8 mouse cellular contexts compared by ENCODE assay signal in the genomic region with DNA sequence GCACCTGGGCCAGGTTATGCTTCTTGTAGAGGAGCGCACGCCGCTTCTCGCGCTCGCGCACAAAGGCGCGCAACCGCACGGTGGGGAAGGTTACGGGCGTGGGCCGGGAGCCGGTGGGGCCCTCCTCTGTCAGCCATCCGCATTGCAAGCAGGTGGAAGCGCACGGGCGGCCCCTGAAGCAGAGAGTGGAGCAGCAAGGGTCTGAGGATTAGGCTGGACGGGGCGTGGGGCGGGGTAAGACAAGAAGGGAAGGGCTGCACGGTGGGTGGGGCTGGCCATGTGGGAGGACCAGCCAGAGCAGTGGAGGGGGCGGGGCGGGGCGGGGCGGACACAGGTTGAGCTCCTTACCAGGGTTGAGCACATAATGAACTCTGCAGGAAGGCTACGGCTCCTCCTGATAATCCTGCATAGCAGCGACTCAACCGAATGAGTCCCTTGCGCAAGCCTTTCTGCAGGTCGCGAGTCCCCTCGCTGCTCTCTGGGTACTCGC. TPM values are rescaled to one million over a fixed set of nuclear protein-coding genes. Genes with fewer than 3 reads are reported as not detected.
DNase-seq lines count a peak whose midpoint lies in the region; ATAC-seq lines count a peak whose summit lies in the region.

No protein-coding gene starts in this region.

- 4% methylated on average over 35 of the region's 35 CpGs for WGBS in heart, embryonic 13.5 days
- WGBS in forebrain, embryonic 13.5 days, result under 1% methylated on average over 34 of the region's 35 CpGs
- WGBS in lung, embryonic 16.5 days, result 3% methylated on average over 32 of the region's 35 CpGs

- H3K27ac ChIP-seq in heart, embryonic 13.5 days (replicated peaks), result peak overlapping the region; percentile 53
- H3K27ac ChIP-seq in forebrain, embryonic 13.5 days, result no peak overlapping the region
- no peak overlapping the region for H3K27ac ChIP-seq in lung, embryonic 16.5 days (ENCODE audit: low read length)

- no peak for DNase-seq in heart, postnatal 25 days (ENCODE audit: low spot score)
- peak; percentile 49 for DNase-seq in c-Kit-positive CD71-positive TER-119-positive erythroid progenitor cells, embryonic 14.5 days (ENCODE audit: low spot score)
- DNase-seq in kidney, adult 8-10 months, result peak; percentile 50 to 61
- peak; percentile 30 for DNase-seq in retina, embryonic 14.5 days (ENCODE audit: low spot score)
- no peak for DNase-seq in gastrocnemius, postnatal 4 days (ENCODE audit: low spot score in 2 of 2)

- H3K4me2 ChIP-seq in heart, embryonic 13.5 days, result peak overlapping the region; percentile 69
- H3K4me2 ChIP-seq in forebrain, embryonic 13.5 days, result peak overlapping the region; percentile 65
- peak overlapping the region; percentile 60 for H3K4me2 ChIP-seq in lung, embryonic 16.5 days (ENCODE audit: low read depth, low read length)

- peak overlapping the region; percentile 43 for H3K4me3 ChIP-seq in heart, embryonic 13.5 days
- peak overlapping the region; percentile 42 for H3K4me3 ChIP-seq in forebrain, embryonic 13.5 days
- H3K4me3 ChIP-seq in lung, embryonic 16.5 days (ENCODE audit: low read length), result peak overlapping the region; percentile 33

- peak overlapping the region; percentile 77 for H3K9ac ChIP-seq in heart, embryonic 13.5 days
- H3K9ac ChIP-seq in forebrain, embryonic 13.5 days, result peak overlapping the region; percentile 64
- H3K9ac ChIP-seq in lung, embryonic 16.5 days (ENCODE audit: low read length), result peak overlapping the region; percentile 55

- peaks cover 43% of the 10 kb centered on the region for H3K36me3 ChIP-seq in heart, embryonic 13.5 days
- peaks cover 21% of the 10 kb centered on the region for H3K36me3 ChIP-seq in forebrain, embryonic 13.5 days (ENCODE audit: poor library complexity, severe bottlenecking)
- peaks cover 11% of the 10 kb centered on the region for H3K36me3 ChIP-seq in lung, embryonic 16.5 days (ENCODE audit: control insufficient read depth, insufficient read depth, low read length)

- intact Hi-C loops in heart, postnatal 25 days (cut with DNase I), result no loop called here

- H3K4me1 ChIP-seq in heart, embryonic 13.5 days, result peaks cover 100% of the 10 kb centered on the region
- no peaks in the 10 kb centered on the region; the same call in 1 of the 2 replicates for H3K4me1 ChIP-seq in forebrain, embryonic 13.5 days
- no peaks in the 10 kb centered on the region for H3K4me1 ChIP-seq in lung, embryonic 16.5 days (replicated peaks; ENCODE audit: control insufficient read depth, insufficient read depth, low read length)

- ATAC-seq in heart, embryonic 13.5 days (ENCODE audit: extremely low read depth, insufficient number of reproducible peaks, low FRiP score, low TSS enrichment), result no peak
- ATAC-seq in forebrain, embryonic 13.5 days, result peak; percentile 69
- peak; percentile 83 for ATAC-seq in lung, embryonic 16.5 days (ENCODE audit: low read depth)

- H3K9me3 ChIP-seq in heart, embryonic 13.5 days, result no peaks in the 10 kb centered on the region
- no peaks in the 10 kb centered on the region for H3K9me3 ChIP-seq in forebrain, embryonic 13.5 days (replicated peaks)
- H3K9me3 ChIP-seq in lung, embryonic 16.5 days (ENCODE audit: control insufficient read depth, low read length), result no peaks in the 10 kb centered on the region

- H3K27me3 ChIP-seq in heart, embryonic 13.5 days (replicated peaks), result peaks cover 28% of the 10 kb centered on the region
- H3K27me3 ChIP-seq in forebrain, embryonic 13.5 days, result peaks cover 27% of the 10 kb centered on the region
- peaks cover 12% of the 10 kb centered on the region for H3K27me3 ChIP-seq in lung, embryonic 16.5 days (ENCODE audit: control insufficient read depth, insufficient read depth, low read depth, low read length)

RNA-seq across cellular contexts. Expression of a gene that starts 16.5 kb away (rescaled TPM):
- polyA plus RNA-seq in heart, embryonic 13.5 days (2015; fragmentation: Nextera tagmentation; extraction: Ambion mirVana), result 25.6 and 28.2 TPM in 2 replicates
- 10 to 100 TPM; 14.8 to 15.5 TPM for total RNA-seq in heart, postnatal 25 days (2021)
- polyA plus RNA-seq in forebrain, embryonic 13.5 days (2015; fragmentation: Nextera tagmentation; extraction: Ambion mirVana), result 19.4 and 22.9 TPM in 2 replicates
- 21.9 and 23.2 TPM in 2 replicates for polyA plus RNA-seq in lung, embryonic 16.5 days (2015; fragmentation: Nextera tagmentation; extraction: Ambion mirVana)
- total RNA-seq in gastrocnemius, postnatal 4 days (2021), result 10 to 100 TPM; 16.7 to 19.6 TPM

RNA-seq across cellular contexts. Expression of a gene that starts 39.9 kb away (rescaled TPM):
- 26.4 and 28.5 TPM in 2 replicates for polyA plus RNA-seq in heart, embryonic 13.5 days (2015; fragmentation: Nextera tagmentation; extraction: Ambion mirVana)
- total RNA-seq in heart, postnatal 25 days (2021), result 10 to 100 TPM; 17.1 to 21.3 TPM
- polyA plus RNA-seq in forebrain, embryonic 13.5 days (2015; fragmentation: Nextera tagmentation; extraction: Ambion mirVana), result 126 and 132 TPM in 2 replicates
- polyA plus RNA-seq in lung, embryonic 16.5 days (2015; fragmentation: Nextera tagmentation; extraction: Ambion mirVana), result 21.8 and 23.3 TPM in 2 replicates
- 10 to 100 TPM; 37.1 to 42.7 TPM for total RNA-seq in gastrocnemius, postnatal 4 days (2021)

RNA-seq across cellular contexts. Expression of a gene that starts 39.9 kb away (rescaled TPM):
- 0.43 and 0.76 TPM in 2 replicates for polyA plus RNA-seq in heart, embryonic 13.5 days (2015; fragmentation: Nextera tagmentation; extraction: Ambion mirVana)
- total RNA-seq in heart, postnatal 25 days (2021), result under 1 TPM; 0.10 to 0.17 TPM
- 0.96 and 1.3 TPM in 2 replicates for polyA plus RNA-seq in forebrain, embryonic 13.5 days (2015; fragmentation: Nextera tagmentation; extraction: Ambion mirVana)
- 0.41 and 0.65 TPM in 2 replicates for polyA plus RNA-seq in lung, embryonic 16.5 days (2015; fragmentation: Nextera tagmentation; extraction: Ambion mirVana)
- total RNA-seq in gastrocnemius, postnatal 4 days (2021), result under 1 TPM; 0.23 to 0.29 TPM

RNA-seq across cellular contexts. Expression of a gene that starts 45.7 kb away (rescaled TPM):
- polyA plus RNA-seq in heart, embryonic 13.5 days (2015; fragmentation: Nextera tagmentation; extraction: Ambion mirVana), result 14.4 and 14.9 TPM in 2 replicates
- 1 to 10 TPM; 1.8 to 2.3 TPM for total RNA-seq in heart, postnatal 25 days (2021)
- polyA plus RNA-seq in forebrain, embryonic 13.5 days (2015; fragmentation: Nextera tagmentation; extraction: Ambion mirVana), result 315 and 321 TPM in 2 replicates
- 24.0 and 28.3 TPM in 2 replicates for polyA plus RNA-seq in lung, embryonic 16.5 days (2015; fragmentation: Nextera tagmentation; extraction: Ambion mirVana)
- total RNA-seq in gastrocnemius, postnatal 4 days (2021), result 10 to 100 TPM in 1 of 2 experiments, 1 to 10 TPM in 1; 9.8 to 17.0 TPM

RNA-seq across cellular contexts. Expression of a gene that starts 55.7 kb away (rescaled TPM):
- polyA plus RNA-seq in heart, embryonic 13.5 days (2015; fragmentation: Nextera tagmentation; extraction: Ambion mirVana), result 151 and 166 TPM in 2 replicates
- total RNA-seq in heart, postnatal 25 days (2021), result 100 to 1,000 TPM; 163 to 167 TPM
- 368 and 373 TPM in 2 replicates for polyA plus RNA-seq in forebrain, embryonic 13.5 days (2015; fragmentation: Nextera tagmentation; extraction: Ambion mirVana)
- polyA plus RNA-seq in lung, embryonic 16.5 days (2015; fragmentation: Nextera tagmentation; extraction: Ambion mirVana), result 150 and 161 TPM in 2 replicates
- total RNA-seq in gastrocnemius, postnatal 4 days (2021), result 100 to 1,000 TPM; 161 to 162 TPM

Comparison
In these comparisons a context has a peak if more than half of its experiments do, and no peak if none do; other contexts are left out.
1. DNase-seq: peak in c-Kit-positive CD71-positive TER-119-positive erythroid progenitor cells, embryonic 14.5 days (single experiment), kidney, adult 8-10 months (2 of 2) and retina, embryonic 14.5 days (single experiment); none in heart, postnatal 25 days (single experiment) and gastrocnemius, postnatal 4 days (0 of 2).
2. Peak in every context shown above with its lines, with median percentiles within 50 percentile points of each other: H3K4me2 ChIP-seq, H3K4me3 ChIP-seq and H3K9ac ChIP-seq.